In the genomic region with DNA sequence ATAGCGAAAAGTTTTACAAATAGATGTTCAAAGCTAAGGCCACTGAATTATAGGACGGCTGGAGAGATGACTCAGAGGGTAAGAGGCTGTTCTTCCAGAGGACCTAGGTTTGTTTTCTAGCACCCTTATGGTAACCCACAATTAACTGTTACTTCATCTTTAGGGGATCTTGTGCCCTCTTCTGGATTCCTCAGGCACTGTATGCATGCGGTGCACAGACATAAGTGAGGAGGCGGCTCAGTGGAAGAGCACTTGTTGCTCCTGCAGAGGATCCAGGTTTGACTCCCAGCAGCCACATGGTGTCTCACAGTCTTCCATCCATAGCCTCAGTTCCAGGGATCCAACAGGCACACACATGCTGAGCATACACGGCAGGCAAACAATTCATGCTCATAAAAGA, we compare ENCODE assay signal across 16 mouse cellular contexts.
DNase-seq lines count a peak whose midpoint lies in the region; ATAC-seq and TF ChIP-seq lines count a peak whose summit lies in the region.
"Had no signal": no experiment of that assay in that cellular context is flagged by ENCODE, and none has a peak within 500 bp of the region (broad histone marks: within the 10 kb centered on the region; RNA-seq: fewer than 3 reads in every experiment).

No protein-coding gene starts in this region.

- no peak overlapping the region for H3K27ac ChIP-seq in liver, postnatal 0 days (ENCODE audit: low read depth)
- no peak overlapping the region for H3K27ac ChIP-seq in liver, embryonic 12.5 days

- H3K9me3 ChIP-seq in liver, postnatal 0 days (ENCODE audit: low read length), result no peaks in the 10 kb centered on the region
- no peaks in the 10 kb centered on the region for H3K9me3 ChIP-seq in liver, embryonic 12.5 days (replicated peaks)
- peaks cover 15% of the 10 kb centered on the region for H3K9me3 ChIP-seq in E14TG2a.4 (ENCODE audit: low read length)
- H3K9me3 ChIP-seq: G1E had no signal

- no peaks in the 10 kb centered on the region for H3K4me1 ChIP-seq in liver, postnatal 0 days (ENCODE audit: insufficient read depth)
- H3K4me1 ChIP-seq in liver, embryonic 12.5 days, result no peaks in the 10 kb centered on the region
- peaks cover 10% of the 10 kb centered on the region for H3K4me1 ChIP-seq in E14TG2a.4 (replicated peaks; ENCODE audit: low read depth, low read length)

- no peak for TF ChIP-seq EP300 in liver, postnatal 0 days (IDR thresholded peaks at IDR 0.05; ENCODE audit: low read depth)

- no peak for DNase-seq in liver, postnatal 0 days
- peak; percentile 32 for DNase-seq in 416B (ENCODE audit: low read depth)
- DNase-seq in WW6 (ENCODE audit: low read depth, low spot score), result peak; percentile 36
- no peak for DNase-seq in gastrocnemius, postnatal 10 days
- DNase-seq in right cerebral cortex, adult 18-20 months, result no peak
- DNase-seq: adrenal gland, postnatal 14 days; cerebellum, adult 2 months; heart, postnatal 4 days; liver had no signal

- no peaks in the 10 kb centered on the region for H3K27me3 ChIP-seq in liver, postnatal 0 days (ENCODE audit: insufficient read depth, low read length)
- H3K27me3 ChIP-seq in liver, embryonic 12.5 days (replicated peaks), result 0 out of 2 replicates have a peak, but pooled peaks cover 3% of the 10 kb centered on the region
- H3K27me3 ChIP-seq in E14TG2a.4 (ENCODE audit: insufficient read depth, low read length), result peaks cover 27% of the 10 kb centered on the region

- 76% methylated on average over 5 of the region's 5 CpGs for WGBS in liver, postnatal 0 days (ENCODE audit: insufficient replicate concordance)
- 65% methylated on average over 5 of the region's 5 CpGs for WGBS in liver, embryonic 12.5 days (ENCODE audit: insufficient replicate concordance)

- TF ChIP-seq CTCF in liver, postnatal 0 days (IDR thresholded peaks at IDR 0.05; ENCODE audit: low read depth), result 0 out of 2 replicates have a peak, but pooled peaks have one; percentile 16
- TF ChIP-seq CTCF in E14TG2a.4 (conservative IDR thresholded peaks at IDR 0.05; ENCODE audit: low read length), result peak; percentile 47

- ATAC-seq in liver, postnatal 0 days, result no peak
- ATAC-seq in liver, embryonic 12.5 days, result no peak
- ATAC-seq: activated CD4-positive, CD25-positive, alpha-beta regulatory T cell, adult 4 months; forebrain, embryonic 16.5 days; midbrain, embryonic 16.5 days had no signal

- H3K4me2 ChIP-seq in liver, postnatal 0 days (ENCODE audit: low read depth, low read length), result no peak overlapping the region
- H3K4me2 ChIP-seq in liver, embryonic 12.5 days, result no peak overlapping the region

- no peak overlapping the region for H3K9ac ChIP-seq in liver, postnatal 0 days (replicated peaks)
- H3K9ac ChIP-seq in liver, embryonic 12.5 days, result no peak overlapping the region

- H3K4me3 ChIP-seq in liver, postnatal 0 days (ENCODE audit: low read depth, low read length), result no peak overlapping the region
- H3K4me3 ChIP-seq in liver, embryonic 12.5 days, result no peak overlapping the region
- no peak overlapping the region for H3K4me3 ChIP-seq in E14TG2a.4 (replicated peaks; ENCODE audit: low read length)
- H3K4me3 ChIP-seq: erythroblast, embryonic 14.5 days had no signal

- H3K36me3 ChIP-seq in liver, postnatal 0 days (replicated peaks; ENCODE audit: insufficient read depth, low read length), result no peaks in the 10 kb centered on the region
- no peaks in the 10 kb centered on the region for H3K36me3 ChIP-seq in liver, embryonic 12.5 days
- no peaks in the 10 kb centered on the region for H3K36me3 ChIP-seq in E14TG2a.4 (ENCODE audit: insufficient read depth, low read length)
- H3K36me3 ChIP-seq: G1E had no signal

Comparison
In these comparisons a context has a peak if more than half of its experiments do, and no peak if none do; other contexts are left out.
1. DNase-seq: peak in 416B (single experiment) and WW6 (single experiment); none in liver, postnatal 0 days (single experiment), gastrocnemius, postnatal 10 days (single experiment) and right cerebral cortex, adult 18-20 months (single experiment).